Mouse (Mus musculus) limb, embryonic 10.5 days (tissue): Measurements from ENCODE around the gene Ccdc13. TPM values are rescaled to one million over a fixed set of nuclear protein-coding genes. Genes with fewer than 3 reads are reported as not detected.

Source experiments
- DNase-seq: peaks from one replicate; pipeline ENCODE4 v3.0.0-alpha.2; 2017; ENCODE audit warnings: low spot score
- H3K27ac ChIP-seq: fragments of 300-500 bp; sonication (generic); 2 replicates; pipeline ENCODE4 v1.5.1; 2016; ENCODE audit warnings: mild to moderate bottlenecking
- H3K27me3 ChIP-seq: fragments of 300-500 bp; sonication (generic); 2 replicates; pipeline ENCODE4 v1.6.1; 2016; ENCODE audit warnings: low read depth, mild to moderate bottlenecking; ENCODE audit not compliant: poor library complexity, severe bottlenecking
- H3K36me3 ChIP-seq: fragments of 300-500 bp; sonication (generic); 2 replicates; pipeline ENCODE4 v1.6.1; 2016; ENCODE audit warnings: mild to moderate bottlenecking, moderate library complexity
- H3K4me1 ChIP-seq: fragments of 300-500 bp; sonication (generic); 2 replicates; pipeline ENCODE4 v1.6.1; 2016
- H3K4me3 ChIP-seq: fragments of 300-500 bp; sonication (generic); 2 replicates; pipeline ENCODE4 v1.5.1; 2016; ENCODE audit warnings: mild to moderate bottlenecking, moderate library complexity
- H3K9me3 ChIP-seq: fragments of 300-500 bp; sonication (generic); replicated peaks from 2 replicates; pipeline ENCODE4 v1.6.1; 2016; ENCODE audit warnings: mild to moderate bottlenecking
- WGBS: fragments of 180-500 bp; shearing (Covaris S2); methylation state at CpG from one replicate; pipeline ENCODE4 v1.1.7; 2016; 5-methylcytosine and 5-hydroxymethylcytosine counted together
- polyA plus RNA-seq: library from polyadenylated mRNA; unstranded; fragments of >200 nt; fragmentation: Nextera tagmentation; extraction: Ambion mirVana; gene quantifications from 2 replicates; pipeline ENCODE4 v1.2.1, GENCODE M21; 2016

The Ccdc13 gene
- polyA plus RNA-seq, 1 experiment from 2014 or later = 0.36 TPM

DNA sequence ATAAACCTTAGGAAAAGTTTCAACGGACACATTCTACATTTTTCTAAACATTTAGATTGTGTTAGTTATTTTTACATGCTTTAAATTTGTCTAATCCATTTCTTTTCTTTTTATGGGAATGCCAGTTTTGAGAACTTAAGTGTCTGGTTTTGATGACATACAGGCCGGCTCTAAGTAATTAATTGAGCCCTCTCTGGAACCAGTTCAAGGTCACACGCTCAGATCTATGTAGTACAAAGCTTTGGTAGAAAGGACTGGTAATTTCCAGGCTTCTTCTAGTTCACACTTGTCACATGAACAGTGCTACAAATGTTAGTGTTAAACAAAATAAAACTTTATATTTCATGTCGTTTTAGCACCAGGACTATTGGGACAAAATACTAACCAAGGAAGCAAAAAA, 25.6 kb upstream of the Ccdc13 start:
- Histone ChIP-seq H3K4me3 (no peak overlapping the region), H3K4me1 (peaks cover 2% of the 10 kb centered on the region), H3K27me3 (peaks cover 28% of the 10 kb centered on the region), H3K27ac (no peak overlapping the region), H3K36me3 (no peaks in the 10 kb centered on the region), H3K9me3 (no peaks in the 10 kb centered on the region)
- WGBS = 64% methylated on average over 4 of the region's 4 CpGs
- DNase-seq = no peak

DNA sequence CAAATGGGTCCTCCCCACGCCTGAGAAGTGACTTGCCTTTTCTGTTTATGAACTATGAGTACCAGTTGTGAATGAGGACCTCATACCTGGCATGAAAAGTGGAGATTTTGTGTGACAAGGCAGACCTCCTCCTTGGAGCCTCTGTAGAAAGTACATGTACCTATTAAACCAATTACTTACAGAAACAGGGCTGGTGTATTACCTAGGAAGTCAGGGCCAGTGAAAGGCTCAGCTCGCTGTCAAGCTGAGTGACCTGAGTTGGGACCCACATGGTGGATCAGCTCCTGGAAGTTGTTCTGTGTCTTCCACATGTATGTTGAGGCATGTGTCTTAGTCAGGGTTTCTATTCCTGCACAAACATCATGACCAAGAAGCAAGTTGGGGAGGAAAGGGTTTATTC, 21.7 kb upstream of the Ccdc13 start:
- Histone ChIP-seq H3K4me3 (no peak overlapping the region), H3K4me1 (peaks cover 14% of the 10 kb centered on the region), H3K9me3 (no peaks in the 10 kb centered on the region), H3K27me3 (peaks cover 9% of the 10 kb centered on the region; the same call in 1 of the 2 replicates), H3K27ac (no peak overlapping the region), H3K36me3 (0 out of 2 replicates have a peak, but pooled peaks cover 2% of the 10 kb centered on the region)
- no peak for DNase-seq
- WGBS = 91% methylated on average over 2 of the region's 2 CpGs

DNA sequence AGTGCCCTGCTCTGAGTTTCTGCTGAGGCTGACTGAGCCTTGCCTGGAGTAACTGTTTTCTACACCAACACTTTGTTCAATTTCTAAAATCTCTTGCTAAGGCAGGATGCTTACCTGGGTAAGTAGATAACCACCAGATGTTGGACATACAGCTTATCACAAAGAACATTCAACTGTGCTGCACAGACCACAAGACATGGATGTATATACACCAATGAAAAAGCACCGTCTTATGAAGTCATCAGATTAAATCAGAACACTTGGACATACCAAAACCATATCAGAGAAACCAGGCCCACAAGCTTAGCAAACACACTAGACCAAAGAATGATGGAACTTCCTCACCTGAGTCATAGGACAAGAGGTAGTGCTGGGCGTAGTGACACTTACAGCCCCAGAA, 20.1 kb upstream of the Ccdc13 start:
- 96% methylated on average over 2 of the region's 2 CpGs for WGBS
- Histone ChIP-seq H3K27ac (no peak overlapping the region), H3K36me3 (0 out of 2 replicates have a peak, but pooled peaks cover 4% of the 10 kb centered on the region), H3K4me3 (no peak overlapping the region), H3K27me3 (peaks cover 7% of the 10 kb centered on the region; the same call in 1 of the 2 replicates), H3K9me3 (no peaks in the 10 kb centered on the region), H3K4me1 (peaks cover 14% of the 10 kb centered on the region)
- no peak for DNase-seq

DNA sequence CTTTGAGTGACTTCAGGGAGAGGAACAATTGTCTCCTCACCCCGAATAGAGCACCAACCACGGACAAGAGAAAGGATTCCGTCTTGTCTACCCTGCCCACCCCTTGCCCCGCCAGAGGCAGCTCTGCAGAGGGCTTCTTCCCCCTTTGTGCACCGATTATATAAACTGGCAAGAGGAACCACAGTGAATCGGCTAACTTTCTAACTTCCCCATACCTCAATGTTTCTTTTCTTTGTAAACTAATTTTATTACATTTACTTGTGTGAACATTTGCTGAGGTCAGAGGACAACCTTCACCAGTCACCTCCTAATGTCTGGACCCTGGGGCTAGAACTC, 18.9 kb upstream of the Ccdc13 start, which contains the start of gene Higd1a:
Gene Higd1a (minus strand): TSS at position 210 of the 336 bp plus-strand sequence.
- DNase-seq = no peak
- Histone ChIP-seq H3K36me3 (peaks cover 4% of the 10 kb centered on the region; the same call in 1 of the 2 replicates), H3K9me3 (no peaks in the 10 kb centered on the region), H3K4me1 (peaks cover 14% of the 10 kb centered on the region), H3K27ac (peak within 1 kb of the TSS; percentile 95), H3K27me3 (no peaks in the 10 kb centered on the region), H3K4me3 (peak within 1 kb of the TSS; percentile 93)
- WGBS = 20% methylated on average over 6 of the region's 6 CpGs

DNA sequence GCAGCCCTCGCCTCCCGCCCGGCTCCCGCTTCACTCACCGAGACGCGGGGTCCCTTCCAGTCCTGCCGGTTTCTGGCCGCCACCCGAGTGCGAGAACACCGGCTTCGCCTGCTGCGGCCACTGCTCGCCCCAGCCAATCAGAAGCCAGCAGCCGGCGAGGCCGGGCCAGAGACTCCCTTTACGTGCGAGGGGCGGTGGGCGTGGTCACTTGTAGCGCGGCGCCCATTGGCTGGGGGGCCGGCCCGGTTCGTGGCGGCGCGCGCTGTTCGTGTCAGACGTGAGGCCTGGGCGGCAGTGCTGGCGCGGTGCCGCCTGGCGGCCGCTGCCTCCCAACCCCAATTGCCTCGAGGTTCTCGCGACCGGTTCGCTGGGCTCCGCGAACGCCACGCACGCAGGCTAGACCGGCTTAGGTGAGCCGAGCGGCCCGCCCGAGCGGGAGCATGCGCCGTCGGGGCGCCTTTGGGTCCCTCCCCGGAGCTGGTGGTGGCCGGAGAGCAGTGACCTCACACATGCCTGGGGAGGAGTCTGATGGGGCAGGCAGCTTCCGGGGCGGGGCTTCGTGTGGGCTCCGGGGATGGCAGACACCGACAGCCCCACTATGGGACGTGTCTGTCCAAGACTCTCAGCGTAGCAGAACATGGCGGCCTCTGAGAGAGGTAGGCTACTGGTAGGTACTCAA, 18.4 kb upstream of the Ccdc13 start:
- peaks cover 4% of the 10 kb centered on the region; the same call in 1 of the 2 replicates for H3K36me3 ChIP-seq
- WGBS = under 1% methylated on average over 70 of the region's 70 CpGs
- peak overlapping the region; percentile 95 for H3K27ac ChIP-seq
- peak overlapping the region; percentile 93 for H3K4me3 ChIP-seq
- peaks cover 14% of the 10 kb centered on the region for H3K4me1 ChIP-seq
- peak; percentile 99 for DNase-seq
- H3K27me3 ChIP-seq = no peaks in the 10 kb centered on the region
- no peaks in the 10 kb centered on the region for H3K9me3 ChIP-seq

DNA sequence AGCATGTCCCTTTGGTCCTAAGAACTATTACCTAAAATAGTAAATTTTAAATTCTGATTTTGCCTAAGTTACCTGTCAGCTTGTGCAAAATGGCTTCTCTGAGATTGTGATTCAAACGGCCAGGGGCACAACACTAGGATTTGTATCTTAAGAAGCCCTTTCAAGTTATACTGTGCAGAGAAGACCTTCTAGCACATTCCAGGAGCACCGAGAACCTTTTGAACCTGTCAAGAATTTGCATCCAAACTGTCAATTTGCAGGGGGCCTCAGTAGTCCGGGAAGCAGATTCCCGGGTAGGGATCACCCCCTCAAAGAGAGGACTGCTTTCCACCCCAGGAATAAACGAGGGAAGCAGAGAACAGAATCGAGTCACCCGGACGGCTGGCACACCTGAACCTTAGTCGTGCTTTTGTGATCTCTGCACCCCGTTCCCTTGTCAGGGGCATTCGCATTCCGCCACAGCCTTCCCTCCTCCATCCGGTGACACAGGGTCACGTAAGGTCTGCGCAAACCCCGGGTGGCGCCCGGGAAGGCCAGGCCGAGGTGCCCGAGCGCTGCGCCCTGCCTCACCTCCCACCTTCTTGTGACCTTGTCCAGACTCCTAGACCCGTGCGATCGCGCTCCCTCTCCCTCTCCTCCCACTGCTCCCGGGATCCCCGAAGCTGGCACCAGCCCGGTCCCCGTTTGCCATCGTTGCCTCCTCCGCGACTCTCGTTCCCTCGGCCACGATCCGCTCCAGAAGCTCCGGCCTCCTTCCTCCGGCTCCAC, 17.6 kb upstream of the Ccdc13 start:
- no peak for DNase-seq
- H3K4me1 ChIP-seq = peaks cover 14% of the 10 kb centered on the region
- no peaks in the 10 kb centered on the region for H3K9me3 ChIP-seq
- H3K36me3 ChIP-seq = peaks cover 9% of the 10 kb centered on the region
- H3K27me3 ChIP-seq = no peaks in the 10 kb centered on the region
- peak overlapping the region; percentile 93 for H3K4me3 ChIP-seq
- H3K27ac ChIP-seq = peak overlapping the region; percentile 95
- 2% methylated on average over 39 of the region's 39 CpGs for WGBS

DNA sequence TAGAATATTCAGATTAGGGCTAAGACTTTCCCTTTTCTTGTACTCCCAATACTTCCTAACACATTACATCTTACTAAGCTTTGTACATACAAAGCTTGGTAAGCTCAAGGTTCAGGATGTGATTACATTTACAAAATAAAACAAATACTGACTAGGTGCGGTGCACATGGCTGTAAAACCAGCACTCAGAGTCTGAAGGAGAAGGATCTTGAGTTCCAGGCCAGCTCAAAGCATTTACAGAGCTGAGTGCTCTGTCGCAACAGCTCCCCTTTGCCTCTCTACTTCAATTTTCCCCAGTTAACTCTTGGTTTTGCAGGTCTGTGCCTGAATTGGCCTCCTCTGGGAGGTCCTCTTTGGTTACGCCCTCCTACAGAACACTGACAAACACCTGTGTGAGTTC, 15.0 kb upstream of the Ccdc13 start:
- H3K27ac ChIP-seq = no peak overlapping the region
- no peaks in the 10 kb centered on the region for H3K27me3 ChIP-seq
- no peaks in the 10 kb centered on the region for H3K9me3 ChIP-seq
- H3K4me3 ChIP-seq = no peak overlapping the region
- WGBS = 97% methylated on average over 3 of the region's 3 CpGs
- H3K4me1 ChIP-seq = peaks cover 14% of the 10 kb centered on the region
- DNase-seq = no peak
- H3K36me3 ChIP-seq = peaks cover 32% of the 10 kb centered on the region

DNA sequence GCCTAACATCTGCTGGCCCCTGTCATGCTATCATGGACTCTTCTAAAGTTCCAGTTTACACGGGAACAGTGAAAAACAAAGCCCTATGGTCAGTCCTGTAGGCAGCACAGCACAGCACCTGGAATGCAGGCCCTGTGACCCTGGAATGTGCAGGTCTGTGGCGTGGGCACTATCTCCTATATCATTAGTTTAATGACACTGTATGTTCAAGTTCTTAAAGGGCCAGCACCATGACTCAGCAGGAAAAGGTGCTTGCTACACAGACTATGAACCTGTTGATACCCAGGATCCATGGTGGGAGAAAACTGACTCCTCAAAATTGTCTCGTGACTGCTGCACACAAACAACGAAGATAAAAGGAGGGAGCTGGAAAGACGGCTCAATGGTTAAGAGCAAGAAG, 8.6 kb upstream of the Ccdc13 start:
- H3K27me3 ChIP-seq = no peaks in the 10 kb centered on the region
- no peak overlapping the region for H3K4me3 ChIP-seq
- DNase-seq = no peak
- H3K4me1 ChIP-seq = no peaks in the 10 kb centered on the region
- 80% methylated on average over 5 of the region's 5 CpGs for WGBS
- no peaks in the 10 kb centered on the region for H3K9me3 ChIP-seq
- peaks cover 52% of the 10 kb centered on the region for H3K36me3 ChIP-seq
- no peak overlapping the region for H3K27ac ChIP-seq

DNA sequence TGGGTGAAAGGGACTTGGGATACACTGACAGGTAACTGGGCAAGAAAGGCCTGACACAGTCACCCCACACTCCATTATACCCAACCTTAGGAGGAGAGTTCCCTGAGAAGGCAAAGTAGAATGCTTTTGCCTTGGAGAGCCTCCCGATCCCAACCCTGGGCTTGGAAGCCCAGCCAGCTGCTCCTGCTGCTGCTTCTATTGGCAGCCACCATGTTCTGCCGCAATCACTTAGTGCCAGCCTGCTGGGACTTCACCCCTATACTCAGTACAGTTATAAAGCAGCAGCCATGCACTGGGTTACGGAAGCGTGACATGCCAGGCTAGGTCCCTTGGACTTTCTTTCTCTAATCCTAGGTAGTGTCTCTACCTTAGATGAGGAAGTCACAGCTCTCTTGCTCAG, 7.9 kb upstream of the Ccdc13 start:
- Histone ChIP-seq H3K4me1 (no peaks in the 10 kb centered on the region), H3K4me3 (no peak overlapping the region), H3K36me3 (peaks cover 50% of the 10 kb centered on the region), H3K9me3 (no peaks in the 10 kb centered on the region), H3K27me3 (no peaks in the 10 kb centered on the region), H3K27ac (no peak overlapping the region)
- no peak for DNase-seq
- over 99% methylated on average over 4 of the region's 4 CpGs for WGBS

DNA sequence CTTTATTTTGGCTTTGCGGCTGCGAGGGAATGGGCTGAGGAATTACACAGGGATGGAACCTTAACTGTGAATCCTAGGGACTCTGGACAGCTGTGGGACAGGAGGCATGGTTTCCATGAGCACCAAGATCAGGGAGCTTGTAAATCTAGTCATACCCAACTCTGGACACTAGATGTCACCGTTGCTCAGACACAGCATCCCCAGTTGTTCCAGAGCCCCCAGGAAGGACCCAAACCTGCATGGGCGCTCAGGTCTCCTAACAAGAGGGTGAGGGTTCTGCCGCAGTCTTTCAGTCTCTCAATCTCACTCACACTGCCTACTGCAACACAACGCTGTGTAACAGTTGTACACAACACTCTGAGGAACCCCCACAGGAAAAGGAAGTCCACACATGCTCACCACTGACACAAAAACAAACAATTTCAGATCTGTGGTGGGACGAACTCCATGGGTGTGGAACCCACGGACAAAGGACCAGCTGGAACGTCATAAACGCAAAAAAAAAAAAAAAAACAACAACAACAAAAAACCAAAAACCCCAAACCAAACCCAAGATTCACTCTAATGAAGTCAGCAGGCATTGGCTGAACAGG, 7.4 kb upstream of the Ccdc13 start:
- Histone ChIP-seq H3K36me3 (peaks cover 45% of the 10 kb centered on the region), H3K9me3 (no peaks in the 10 kb centered on the region), H3K27me3 (0 out of 2 replicates have a peak, but pooled peaks cover 3% of the 10 kb centered on the region), H3K4me1 (no peaks in the 10 kb centered on the region), H3K4me3 (no peak overlapping the region), H3K27ac (no peak overlapping the region)
- DNase-seq = no peak
- 58% methylated on average over 10 of the region's 10 CpGs for WGBS

DNA sequence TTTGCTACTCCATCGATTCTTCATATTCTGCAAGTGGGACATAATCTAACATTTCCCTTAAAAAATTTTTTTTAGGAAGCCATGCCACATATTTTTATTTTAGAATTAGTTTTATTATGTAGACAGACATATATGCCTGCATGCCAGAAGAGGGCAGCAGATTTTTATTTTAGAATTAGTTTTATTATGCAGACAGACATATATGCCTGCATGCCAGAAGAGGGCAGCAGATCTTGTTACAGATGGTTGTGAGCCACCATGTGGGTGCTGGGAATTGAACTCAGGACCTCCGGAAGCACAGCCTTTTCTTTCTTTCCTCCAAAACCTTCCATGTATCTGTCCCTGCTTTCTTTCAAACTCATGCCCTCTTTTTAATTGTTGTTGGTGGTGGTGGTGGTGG, 3.7 kb upstream of the Ccdc13 start:
- peaks cover 12% of the 10 kb centered on the region for H3K4me1 ChIP-seq
- H3K27ac ChIP-seq = no peak overlapping the region
- H3K9me3 ChIP-seq = no peaks in the 10 kb centered on the region
- H3K36me3 ChIP-seq = peaks cover 9% of the 10 kb centered on the region
- H3K27me3 ChIP-seq = 0 out of 2 replicates have a peak, but pooled peaks cover 19% of the 10 kb centered on the region
- DNase-seq = no peak
- 97% methylated on average over 2 of the region's 2 CpGs for WGBS
- no peak overlapping the region for H3K4me3 ChIP-seq

DNA sequence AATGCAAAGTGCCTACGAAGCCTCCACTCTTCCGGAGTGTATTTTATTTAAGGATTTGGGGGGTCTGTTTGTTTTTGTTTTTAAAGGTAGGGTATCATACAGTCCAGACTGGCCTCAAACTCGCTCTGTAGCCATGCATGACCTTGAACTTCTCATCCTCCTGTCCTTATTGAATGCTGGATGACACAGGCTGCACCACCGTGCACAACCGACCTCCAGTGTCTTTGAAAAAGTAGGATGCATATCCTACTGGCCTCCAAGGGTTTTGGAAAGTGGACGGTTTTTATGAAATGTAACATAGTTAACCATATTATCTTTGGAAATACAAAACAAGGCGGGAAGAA, 333 bp upstream of the Ccdc13 start:
- Histone ChIP-seq H3K4me1 (peaks cover 12% of the 10 kb centered on the region), H3K27me3 (0 out of 2 replicates have a peak, but pooled peaks cover 19% of the 10 kb centered on the region), H3K9me3 (no peaks in the 10 kb centered on the region), H3K27ac (peak overlapping the region; percentile 74; the same call in 1 of the 2 replicates), H3K4me3 (peak overlapping the region; percentile 63), H3K36me3 (no peaks in the 10 kb centered on the region)
- WGBS = 45% methylated on average over 7 of the region's 7 CpGs
- DNase-seq = no peak

DNA sequence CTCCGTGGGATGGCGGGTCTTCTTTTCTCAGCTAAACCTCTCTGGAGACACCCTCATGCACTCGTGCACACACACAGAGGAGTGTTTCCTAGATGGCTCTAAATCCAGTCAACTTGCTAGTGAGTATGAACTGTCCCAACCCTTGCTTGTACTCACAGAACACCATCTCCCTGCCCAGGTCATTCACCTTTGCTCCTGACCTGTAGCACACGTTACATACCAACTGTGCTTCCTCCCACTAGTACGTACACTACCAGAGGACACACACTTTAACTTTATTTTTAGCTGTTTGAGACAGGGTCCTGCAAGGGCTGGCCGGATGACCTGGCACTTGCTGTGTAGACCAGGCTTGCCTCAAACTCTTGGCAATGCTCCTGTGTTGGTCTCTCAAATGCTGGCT, 1.3 kb downstream of the Ccdc13 start:
- 0 out of 2 replicates have a peak, but pooled peaks cover 19% of the 10 kb centered on the region for H3K27me3 ChIP-seq
- H3K4me1 ChIP-seq = peaks cover 12% of the 10 kb centered on the region
- no peak overlapping the region for H3K27ac ChIP-seq
- H3K36me3 ChIP-seq = no peaks in the 10 kb centered on the region
- H3K9me3 ChIP-seq = no peaks in the 10 kb centered on the region
- no peak for DNase-seq
- no peak overlapping the region for H3K4me3 ChIP-seq
- WGBS = 93% methylated on average over 6 of the region's 6 CpGs
